In genomic region chr4:88788402-88788801, GRCm38 (mm10) we compare ENCODE assay signal across 15 mouse cellular contexts. TPM values are rescaled to one million over a fixed set of nuclear protein-coding genes. Genes with fewer than 3 reads are reported as not detected.
DNase-seq lines count a peak whose midpoint lies in the region; TF ChIP-seq lines count a peak whose summit lies in the region.
"Not testable (repeated sequence)": the region's sequence is repeated elsewhere in the genome, so short reads cannot be mapped to it uniquely, and the experiment has no call there.
"Had no signal": no experiment of that assay in that cellular context is flagged by ENCODE, and none has a peak within 500 bp of the region (broad histone marks: within the 10 kb centered on the region; RNA-seq: fewer than 3 reads in every experiment).

TSS of gene Gm13277 (plus strand) at chr4:88788632.

- TF ChIP-seq POLR2A in embryonic fibroblast, embryonic 13.5 days (IDR thresholded peaks at IDR 0.05; ENCODE audit: low read depth, low read length); heart, adult 2 months (IDR thresholded peaks at IDR 0.05; ENCODE audit: insufficient read depth, low read depth, low read length): not testable (repeated sequence)

- not testable (repeated sequence) for H3K9ac ChIP-seq in heart, adult 2 months (ENCODE audit: low read depth, low read length)

- not testable (repeated sequence) for H3K4me1 ChIP-seq in embryonic fibroblast, embryonic 13.5 days (ENCODE audit: control insufficient read depth, insufficient read depth, low read length); heart, adult 2 months (ENCODE audit: control insufficient read depth, insufficient read depth, low read length)

- peak; percentile 70 for DNase-seq in adrenal gland, postnatal 36 days
- DNase-seq in heart, adult 2 months, result peak; percentile 68 to 78
- DNase-seq in kidney, postnatal 10 days, result peak; percentile 84
- peak; percentile 61 to 63 for DNase-seq in left cerebral cortex, adult 2 months (ENCODE audit: extremely low spot score in 1 of 2, low spot score in 2 of 2)
- DNase-seq in lung, postnatal 25 days (ENCODE audit: low spot score), result peak; percentile 77
- DNase-seq in spleen, postnatal 10 days (ENCODE audit: low spot score in 2 of 2), result peak; percentile 17 to 69
- DNase-seq in urinary bladder, postnatal 4 days (ENCODE audit: low spot score in 2 of 2), result peak; percentile 59 to 60

- H3K27me3 ChIP-seq in heart, adult 2 months (ENCODE audit: control insufficient read depth, insufficient read depth, low read length), result not testable (repeated sequence)

- 0% methylated on average over 5 of the region's 28 CpGs for WGBS in heart, adult 2 months

- not testable (repeated sequence) for H3K27ac ChIP-seq in embryonic fibroblast, embryonic 13.5 days (ENCODE audit: insufficient read depth, low read length); heart, adult 2 months; left cerebral cortex, adult 2 months

- not testable (repeated sequence) for H3K4me3 ChIP-seq in embryonic fibroblast, embryonic 13.5 days (ENCODE audit: insufficient read depth, low read length); heart, adult 2 months; left cerebral cortex, adult 2 months

- peak; percentile 43; the same call in 1 of the 2 replicates for TF ChIP-seq CTCF in embryonic fibroblast, embryonic 13.5 days (IDR thresholded peaks at IDR 0.05; ENCODE audit: borderline replicate concordance, insufficient read depth, low read length)
- peak; percentile 52 for TF ChIP-seq CTCF in heart, adult 2 months (IDR thresholded peaks at IDR 0.05)
- TF ChIP-seq CTCF in left cerebral cortex, adult 2 months (IDR thresholded peaks at IDR 0.05), result peak; percentile 42

- intact Hi-C loops in heart, adult 2 months (cut with DNase I); left cerebral cortex, adult 2 months (cut with DNase I): not testable (repeated sequence)

- not testable (repeated sequence) for H3K79me2 ChIP-seq in heart, adult 2 months (replicated peaks; ENCODE audit: control insufficient read depth, insufficient read depth, low read length)

- TF ChIP-seq EP300 in heart, adult 2 months (IDR thresholded peaks at IDR 0.05; ENCODE audit: insufficient read depth, low read depth, low read length), result not testable (repeated sequence)

- not testable (repeated sequence) for H3K36me3 ChIP-seq in heart, adult 2 months (ENCODE audit: control insufficient read depth, insufficient read depth, low read length)

RNA-seq across cellular contexts. Expression of gene Gm13277, which starts in this region (rescaled TPM):
- not detected for total RNA-seq in adrenal gland, postnatal 36 days (2021)
- polyA plus RNA-seq in embryonic fibroblast, embryonic 13.5 days (2011; ENCODE audit: insufficient read length, low read depth, missing spikeins), result not detected in 2 replicates
- total RNA-seq in heart, adult 2 months (2021), result not detected
- not detected in 2 replicates for polyA plus RNA-seq in heart, adult 2 months (2012; rRNA removed)
- total RNA-seq in left cerebral cortex, adult 2 months (2021), result not detected
- polyA plus RNA-seq: embryonic facial prominence, embryonic 11.5 days; forebrain, embryonic 16.5 days; hindbrain, embryonic 14.5 days; limb, embryonic 14.5 days; midbrain, embryonic 10.5 days; neural tube, embryonic 14.5 days; stomach, embryonic 16.5 days had no signal

Comparison
In these comparisons a context has a peak if more than half of its experiments do, and no peak if none do; other contexts are left out.
1. Peak in DNase-seq in adrenal gland, postnatal 36 days; RNA of the gene not detected or under 1 TPM.
2. Peak in DNase-seq in heart, adult 2 months; RNA of the gene not detected or under 1 TPM.
3. Peak in DNase-seq in left cerebral cortex, adult 2 months; RNA of the gene not detected or under 1 TPM.